Mouse (Mus musculus) E14TG2a.4 (cell line): ENCODE measurements around the gene Snx4.

Experiments
- H3K27me3 ChIP-seq: 2 replicates; pipeline ENCODE4 v1.6.1; 2014; ENCODE audit warnings: low read length, control low read depth; ENCODE audit not compliant: insufficient read depth
- H3K36me3 ChIP-seq: 2 replicates; pipeline ENCODE4 v1.6.1; 2014; ENCODE audit warnings: low read length, control low read depth; ENCODE audit not compliant: insufficient read depth
- H3K4me1 ChIP-seq: replicated peaks from 2 replicates; pipeline ENCODE4 v1.6.1; 2014; ENCODE audit warnings: low read depth, low read length, control low read depth
- H3K4me3 ChIP-seq: replicated peaks from 2 replicates; pipeline ENCODE4 v1.5.1; 2014; ENCODE audit warnings: mild to moderate bottlenecking, low read length
- H3K9me3 ChIP-seq: 2 replicates; pipeline ENCODE4 v1.6.1; 2014; ENCODE audit warnings: low read length, control low read depth
- CTCF ChIP-seq: conservative IDR thresholded peaks from 2 replicates; pipeline ENCODE4 v1.5.1; 2014; ENCODE audit warnings: low read length
- NANOG ChIP-seq: IDR thresholded peaks from 2 replicates; pipeline ENCODE4 v1.6.1; 2014; ENCODE audit warnings: borderline replicate concordance, low read length, mixed read lengths
- POU5F1 ChIP-seq: IDR thresholded peaks from 2 replicates; pipeline ENCODE4 v1.6.1; 2014; ENCODE audit warnings: low read length, borderline replicate concordance

Snx4 gene

GRCm38 (mm10) chr16:33242046-33242445, 9.2 kb upstream of the Snx4 start:
- Histone ChIP-seq H3K36me3 (peaks cover 61% of the 10 kb centered on the region), H3K4me1 (peaks cover 30% of the 10 kb centered on the region), H3K27me3 (no peaks in the 10 kb centered on the region), H3K9me3 (no peaks in the 10 kb centered on the region), H3K4me3 (no peak overlapping the region)
- TF ChIP-seq POU5F1 (no peak), NANOG (no peak), CTCF (no peak)

GRCm38 (mm10) chr16:33244136-33244691, 7.0 kb upstream of the Snx4 start:
- Histone ChIP-seq H3K27me3 (no peaks in the 10 kb centered on the region), H3K9me3 (no peaks in the 10 kb centered on the region), H3K4me3 (no peak overlapping the region), H3K4me1 (peaks cover 44% of the 10 kb centered on the region), H3K36me3 (peaks cover 48% of the 10 kb centered on the region)
- TF ChIP-seq CTCF (peak; percentile 26), NANOG (no peak)

GRCm38 (mm10) chr16:33244933-33245470, 6.2 kb upstream of the Snx4 start:
- H3K36me3 ChIP-seq: peaks cover 40% of the 10 kb centered on the region
- no peak for TF ChIP-seq CTCF
- no peak for TF ChIP-seq POU5F1
- no peak for TF ChIP-seq NANOG
- no peaks in the 10 kb centered on the region for H3K27me3 ChIP-seq
- peaks cover 47% of the 10 kb centered on the region for H3K4me1 ChIP-seq
- H3K9me3 ChIP-seq: no peaks in the 10 kb centered on the region
- no peak overlapping the region for H3K4me3 ChIP-seq

- Histone ChIP-seq H3K4me1 (peaks cover 55% of the 10 kb centered on the region), H3K36me3 (peaks cover 25% of the 10 kb centered on the region), H3K4me3 (no peak overlapping the region), H3K27me3 (no peaks in the 10 kb centered on the region), H3K9me3 (no peaks in the 10 kb centered on the region)
- TF ChIP-seq CTCF (no peak), NANOG (no peak), POU5F1 (no peak)
Measured at GRCm38 (mm10) chr16:33246526-33246925, 4.7 kb upstream of the Snx4 start.

- no peak for TF ChIP-seq POU5F1
- TF ChIP-seq NANOG: no peak
- no peak for TF ChIP-seq CTCF
- H3K9me3 ChIP-seq: no peaks in the 10 kb centered on the region
Measured at GRCm38 (mm10) chr16:33247006-33247405, 4.2 kb upstream of the Snx4 start.

GRCm38 (mm10) chr16:33250651-33251120, 556 bp upstream of the Snx4 start:
- H3K4me3 ChIP-seq: peak overlapping the region; percentile 97
- H3K9me3 ChIP-seq: no peaks in the 10 kb centered on the region
- TF ChIP-seq CTCF: no peak
- TF ChIP-seq NANOG: no peak
- TF ChIP-seq POU5F1: no peak
- H3K4me1 ChIP-seq: peaks cover 52% of the 10 kb centered on the region
- no peaks in the 10 kb centered on the region for H3K27me3 ChIP-seq
- 0 out of 2 replicates have a peak, but pooled peaks cover 6% of the 10 kb centered on the region for H3K36me3 ChIP-seq

More at GRCm38 (mm10) chr16:33247006-33247405, 4.2 kb upstream of the Snx4 start:
- Histone ChIP-seq H3K27me3 (no peaks in the 10 kb centered on the region), H3K36me3 (peaks cover 20% of the 10 kb centered on the region), H3K4me1 (peaks cover 57% of the 10 kb centered on the region), H3K4me3 (no peak overlapping the region)

GRCm38 (mm10) chr16:33255601-33256000, 4.4 kb downstream of the Snx4 start:
- Histone ChIP-seq H3K36me3 (peaks cover 14% of the 10 kb centered on the region), H3K4me3 (no peak overlapping the region), H3K9me3 (no peaks in the 10 kb centered on the region), H3K27me3 (no peaks in the 10 kb centered on the region), H3K4me1 (peaks cover 26% of the 10 kb centered on the region)
- TF ChIP-seq CTCF: no peak
- TF ChIP-seq POU5F1: no peak
- no peak for TF ChIP-seq NANOG

GRCm38 (mm10) chr16:33258530-33258929, 7.3 kb downstream of the Snx4 start:
- Histone ChIP-seq H3K36me3 (peaks cover 14% of the 10 kb centered on the region), H3K27me3 (no peaks in the 10 kb centered on the region), H3K4me3 (no peak overlapping the region), H3K9me3 (no peaks in the 10 kb centered on the region), H3K4me1 (peaks cover 20% of the 10 kb centered on the region)
- no peak for TF ChIP-seq NANOG

- Histone ChIP-seq H3K36me3 (peaks cover 25% of the 10 kb centered on the region), H3K27me3 (no peaks in the 10 kb centered on the region), H3K4me1 (peaks cover 19% of the 10 kb centered on the region), H3K9me3 (no peaks in the 10 kb centered on the region), H3K4me3 (no peak overlapping the region)
- TF ChIP-seq NANOG (no peak), POU5F1 (no peak), CTCF (no peak)
Measured at GRCm38 (mm10) chr16:33259824-33260223, 8.6 kb downstream of the Snx4 start.
